Mouse (Mus musculus): ENCODE results near the gene Mea1. TPM values are rescaled to one million over a fixed set of nuclear protein-coding genes. Genes with fewer than 3 reads are reported as not detected.
A peak's percentile ranks its signal among the peaks of the same experiment; 100 is the strongest.

Gene Mea1
- 106 and 109 TPM in 2 replicates for polyA plus RNA-seq (2015; fragmentation: Nextera tagmentation; extraction: Ambion mirVana)

GRCm38 (mm10) chr17:46678416-46678815 lies at the start of gene Mea1:
Mea1 (plus strand) TSS chr17:46678793.
- DNase-seq (ENCODE audit: low spot score) = no peak

GRCm38 (mm10) chr17:46629685-46630441 lies 48.7 kb upstream of the Mea1 start:
- DNase-seq (ENCODE audit: low spot score) = peak; percentile 65

GRCm38 (mm10) chr17:46636831-46637523 lies 41.6 kb upstream of the Mea1 start:
- peak; percentile 76 for DNase-seq (ENCODE audit: low spot score)

- no peak for DNase-seq (ENCODE audit: low spot score)
These were observed 38.7 kb upstream of the Mea1 start for GRCm38 (mm10) chr17:46639929-46640328.

- DNase-seq (ENCODE audit: low spot score) = no peak
These were observed 36.5 kb upstream of the Mea1 start for GRCm38 (mm10) chr17:46642060-46642459.

GRCm38 (mm10) chr17:46644152-46644805 lies 34.3 kb upstream of the Mea1 start:
- DNase-seq (ENCODE audit: low spot score) = no peak

- DNase-seq (ENCODE audit: low spot score) = no peak
These were observed 33.6 kb upstream of the Mea1 start for GRCm38 (mm10) chr17:46644916-46645475.

- peak; percentile 99 for DNase-seq (ENCODE audit: low spot score)
These were observed 32.9 kb upstream of the Mea1 start, which contains the start of the genes Klc4 and Mrpl2 for GRCm38 (mm10) chr17:46645561-46646321. Klc4 (minus strand) TSS chr17:46646022. Mrpl2 (plus strand) TSS chr17:46646229.

GRCm38 (mm10) chr17:46646322-46646662 lies 32.3 kb upstream of the Mea1 start:
- no peak for DNase-seq (ENCODE audit: low spot score)

- DNase-seq (ENCODE audit: low spot score) = no peak
These were observed 31.3 kb upstream of the Mea1 start for GRCm38 (mm10) chr17:46647279-46647678.

GRCm38 (mm10) chr17:46648436-46648835 lies 30.2 kb upstream of the Mea1 start:
- no peak for DNase-seq (ENCODE audit: low spot score)

GRCm38 (mm10) chr17:46649811-46650210 lies 28.8 kb upstream of the Mea1 start:
- no peak for DNase-seq (ENCODE audit: low spot score)

- peak; percentile 93 for DNase-seq (ENCODE audit: low spot score)
These were observed 28.2 kb upstream of the Mea1 start, which contains the start of gene Cul7 for GRCm38 (mm10) chr17:46650232-46651031. Cul7 (plus strand) TSS chr17:46650337.

GRCm38 (mm10) chr17:46651292-46651691 lies 27.3 kb upstream of the Mea1 start:
- no peak for DNase-seq (ENCODE audit: low spot score)

- DNase-seq (ENCODE audit: low spot score) = no peak
These were observed 26.6 kb upstream of the Mea1 start for GRCm38 (mm10) chr17:46651755-46652547.

GRCm38 (mm10) chr17:46656054-46656453 lies 22.5 kb upstream of the Mea1 start:
- DNase-seq (ENCODE audit: low spot score) = no peak

GRCm38 (mm10) chr17:46661351-46661750 lies 17.2 kb upstream of the Mea1 start:
- DNase-seq (ENCODE audit: low spot score) = no peak

- no peak for DNase-seq (ENCODE audit: low spot score)
These were observed 16.6 kb upstream of the Mea1 start for GRCm38 (mm10) chr17:46661981-46662380.

- DNase-seq (ENCODE audit: low spot score) = no peak
These were observed 15.9 kb upstream of the Mea1 start for GRCm38 (mm10) chr17:46662730-46663129.

Measured in thymus, postnatal 0 days (tissue).